Mouse (Mus musculus): ENCODE results near the gene Camta1. TPM values are rescaled to one million over a fixed set of nuclear protein-coding genes. Genes with fewer than 3 reads are reported as not detected.

Camta1 gene
- polyA plus RNA-seq, 1 experiment from 2014 or later = 106 TPM

GRCm38 (mm10) chr4:151483299-151483976 is 378.2 kb downstream of the Camta1 start:
- Histone ChIP-seq H3K9ac (ENCODE audit: low read length) (no peak overlapping the region), H3K36me3 (ENCODE audit: control insufficient read depth, insufficient read depth, low read length) (no peaks in the 10 kb centered on the region), H3K4me1 (ENCODE audit: control insufficient read depth, insufficient read depth, low read length) (no peaks in the 10 kb centered on the region), H3K4me3 (ENCODE audit: low read depth, low read length) (no peak overlapping the region), H3K4me2 (ENCODE audit: low read depth, severe bottlenecking) (no peak overlapping the region), H3K27ac (replicated peaks; ENCODE audit: low read depth, low read length) (no peak overlapping the region), H3K9me3 (ENCODE audit: control insufficient read depth, low read length) (no peaks in the 10 kb centered on the region), H3K27me3 (ENCODE audit: control insufficient read depth, insufficient read depth, low read length) (no peaks in the 10 kb centered on the region)
- ATAC-seq (ENCODE audit: insufficient number of reproducible peaks, low FRiP score, low TSS enrichment, low read depth) (no peak), DNase-seq (ENCODE audit: low spot score) (peak; percentile 83)
- WGBS = 17% methylated on average over 21 of the region's 21 CpGs

GRCm38 (mm10) chr4:151480928-151481327 is 380.7 kb downstream of the Camta1 start:
- no peaks in the 10 kb centered on the region for H3K27me3 ChIP-seq (ENCODE audit: control insufficient read depth, insufficient read depth, low read length)
- H3K9ac ChIP-seq (ENCODE audit: low read length) = no peak overlapping the region
- DNase-seq (ENCODE audit: low spot score) = no peak
- WGBS = 95% methylated on average over 3 of the region's 3 CpGs
- H3K4me3 ChIP-seq (ENCODE audit: low read depth, low read length) = no peak overlapping the region
- no peak overlapping the region for H3K27ac ChIP-seq (replicated peaks; ENCODE audit: low read depth, low read length)
- ATAC-seq (ENCODE audit: insufficient number of reproducible peaks, low FRiP score, low TSS enrichment, low read depth) = no peak
- no peaks in the 10 kb centered on the region for H3K9me3 ChIP-seq (ENCODE audit: control insufficient read depth, low read length)
- no peaks in the 10 kb centered on the region for H3K4me1 ChIP-seq (ENCODE audit: control insufficient read depth, insufficient read depth, low read length)
- no peaks in the 10 kb centered on the region for H3K36me3 ChIP-seq (ENCODE audit: control insufficient read depth, insufficient read depth, low read length)
- H3K4me2 ChIP-seq (ENCODE audit: low read depth, severe bottlenecking) = no peak overlapping the region

- WGBS = 88% methylated on average over 6 of the region's 6 CpGs
- H3K27ac ChIP-seq (replicated peaks; ENCODE audit: low read depth, low read length) = no peak overlapping the region
These were observed 383.7 kb downstream of the Camta1 start for GRCm38 (mm10) chr4:151477950-151478349.

GRCm38 (mm10) chr4:151474895-151475470 is 386.7 kb downstream of the Camta1 start:
- DNase-seq (ENCODE audit: low spot score) = no peak
- 86% methylated on average over 16 of the region's 16 CpGs for WGBS

More at GRCm38 (mm10) chr4:151477950-151478349, 383.7 kb downstream of the Camta1 start:
- H3K36me3 ChIP-seq (ENCODE audit: control insufficient read depth, insufficient read depth, low read length) = no peaks in the 10 kb centered on the region
- no peaks in the 10 kb centered on the region for H3K27me3 ChIP-seq (ENCODE audit: control insufficient read depth, insufficient read depth, low read length)
- ATAC-seq (ENCODE audit: insufficient number of reproducible peaks, low FRiP score, low TSS enrichment, low read depth) (no peak), DNase-seq (ENCODE audit: low spot score) (no peak)
- no peaks in the 10 kb centered on the region for H3K4me1 ChIP-seq (ENCODE audit: control insufficient read depth, insufficient read depth, low read length)
- no peak overlapping the region for H3K4me2 ChIP-seq (ENCODE audit: low read depth, severe bottlenecking)
- no peaks in the 10 kb centered on the region for H3K9me3 ChIP-seq (ENCODE audit: control insufficient read depth, low read length)
- H3K4me3 ChIP-seq (ENCODE audit: low read depth, low read length) = no peak overlapping the region
- H3K9ac ChIP-seq (ENCODE audit: low read length) = no peak overlapping the region

GRCm38 (mm10) chr4:151471886-151472285 is 389.8 kb downstream of the Camta1 start:
- no peak overlapping the region for H3K27ac ChIP-seq (replicated peaks; ENCODE audit: low read depth, low read length)
- no peak overlapping the region for H3K4me2 ChIP-seq (ENCODE audit: low read depth, severe bottlenecking)
- no peaks in the 10 kb centered on the region for H3K4me1 ChIP-seq (ENCODE audit: control insufficient read depth, insufficient read depth, low read length)
- no peaks in the 10 kb centered on the region for H3K9me3 ChIP-seq (ENCODE audit: control insufficient read depth, low read length)
- 84% methylated on average over 4 of the region's 4 CpGs for WGBS
- no peaks in the 10 kb centered on the region for H3K27me3 ChIP-seq (ENCODE audit: control insufficient read depth, insufficient read depth, low read length)
- H3K9ac ChIP-seq (ENCODE audit: low read length) = no peak overlapping the region
- no peaks in the 10 kb centered on the region for H3K36me3 ChIP-seq (ENCODE audit: control insufficient read depth, insufficient read depth, low read length)
- H3K4me3 ChIP-seq (ENCODE audit: low read depth, low read length) = no peak overlapping the region
- ATAC-seq (ENCODE audit: insufficient number of reproducible peaks, low FRiP score, low TSS enrichment, low read depth) (no peak), DNase-seq (ENCODE audit: low spot score) (no peak)

More at GRCm38 (mm10) chr4:151474895-151475470, 386.7 kb downstream of the Camta1 start:
- Histone ChIP-seq H3K4me1 (ENCODE audit: control insufficient read depth, insufficient read depth, low read length) (no peaks in the 10 kb centered on the region), H3K27me3 (ENCODE audit: control insufficient read depth, insufficient read depth, low read length) (no peaks in the 10 kb centered on the region), H3K36me3 (ENCODE audit: control insufficient read depth, insufficient read depth, low read length) (no peaks in the 10 kb centered on the region), H3K9me3 (ENCODE audit: control insufficient read depth, low read length) (no peaks in the 10 kb centered on the region), H3K27ac (replicated peaks; ENCODE audit: low read depth, low read length) (no peak overlapping the region), H3K4me3 (ENCODE audit: low read depth, low read length) (no peak overlapping the region), H3K9ac (ENCODE audit: low read length) (no peak overlapping the region), H3K4me2 (ENCODE audit: low read depth, severe bottlenecking) (no peak overlapping the region)
- ATAC-seq (ENCODE audit: insufficient number of reproducible peaks, low FRiP score, low TSS enrichment, low read depth) = no peak

GRCm38 (mm10) chr4:151468381-151468780 is 393.3 kb downstream of the Camta1 start:
- no peaks in the 10 kb centered on the region for H3K36me3 ChIP-seq (ENCODE audit: control insufficient read depth, insufficient read depth, low read length)
- no peak overlapping the region for H3K9ac ChIP-seq (ENCODE audit: low read length)
- H3K4me2 ChIP-seq (ENCODE audit: low read depth, severe bottlenecking) = no peak overlapping the region
- no peaks in the 10 kb centered on the region for H3K9me3 ChIP-seq (ENCODE audit: control insufficient read depth, low read length)
- WGBS = 94% methylated on average over 5 of the region's 5 CpGs
- no peak overlapping the region for H3K27ac ChIP-seq (replicated peaks; ENCODE audit: low read depth, low read length)
- no peaks in the 10 kb centered on the region for H3K27me3 ChIP-seq (ENCODE audit: control insufficient read depth, insufficient read depth, low read length)
- no peak for DNase-seq (ENCODE audit: low spot score)
- no peak for ATAC-seq (ENCODE audit: insufficient number of reproducible peaks, low FRiP score, low TSS enrichment, low read depth)
- no peaks in the 10 kb centered on the region; the same call in 1 of the 2 replicates for H3K4me1 ChIP-seq (ENCODE audit: control insufficient read depth, insufficient read depth, low read length)
- no peak overlapping the region for H3K4me3 ChIP-seq (ENCODE audit: low read depth, low read length)

- ATAC-seq (ENCODE audit: insufficient number of reproducible peaks, low FRiP score, low TSS enrichment, low read depth) (no peak), DNase-seq (ENCODE audit: low spot score) (no peak)
- Histone ChIP-seq H3K27me3 (ENCODE audit: control insufficient read depth, insufficient read depth, low read length) (no peaks in the 10 kb centered on the region), H3K4me3 (ENCODE audit: low read depth, low read length) (no peak overlapping the region), H3K9ac (ENCODE audit: low read length) (no peak overlapping the region), H3K4me1 (ENCODE audit: control insufficient read depth, insufficient read depth, low read length) (no peaks in the 10 kb centered on the region), H3K27ac (replicated peaks; ENCODE audit: low read depth, low read length) (no peak overlapping the region), H3K9me3 (ENCODE audit: control insufficient read depth, low read length) (no peaks in the 10 kb centered on the region), H3K4me2 (ENCODE audit: low read depth, severe bottlenecking) (no peak overlapping the region), H3K36me3 (ENCODE audit: control insufficient read depth, insufficient read depth, low read length) (no peaks in the 10 kb centered on the region)
- WGBS = 78% methylated on average over 11 of the region's 11 CpGs
These were observed 403.0 kb downstream of the Camta1 start for GRCm38 (mm10) chr4:151458686-151459085.

GRCm38 (mm10) chr4:151454611-151455010 is 407.1 kb downstream of the Camta1 start:
- ATAC-seq (ENCODE audit: insufficient number of reproducible peaks, low FRiP score, low TSS enrichment, low read depth) = no peak
- WGBS = 95% methylated on average over 3 of the region's 3 CpGs
- DNase-seq (ENCODE audit: low spot score) = no peak

More at GRCm38 (mm10) chr4:151454611-151455010, 407.1 kb downstream of the Camta1 start:
- peaks cover 4% of the 10 kb centered on the region; the same call in 1 of the 2 replicates for H3K4me1 ChIP-seq (ENCODE audit: control insufficient read depth, insufficient read depth, low read length)
- H3K9ac ChIP-seq (ENCODE audit: low read length) = no peak overlapping the region
- H3K27me3 ChIP-seq (ENCODE audit: control insufficient read depth, insufficient read depth, low read length) = no peaks in the 10 kb centered on the region
- no peaks in the 10 kb centered on the region for H3K9me3 ChIP-seq (ENCODE audit: control insufficient read depth, low read length)
- H3K27ac ChIP-seq (replicated peaks; ENCODE audit: low read depth, low read length) = no peak overlapping the region
- no peak overlapping the region for H3K4me2 ChIP-seq (ENCODE audit: low read depth, severe bottlenecking)
- no peak overlapping the region for H3K4me3 ChIP-seq (ENCODE audit: low read depth, low read length)
- no peaks in the 10 kb centered on the region for H3K36me3 ChIP-seq (ENCODE audit: control insufficient read depth, insufficient read depth, low read length)

All from limb, embryonic 11.5 days (tissue).